Comparison of ENCODE assay signal across 9 mouse cellular contexts in genomic region chr7:24611709-24612108, GRCm38 (mm10). TPM values are rescaled to one million over a fixed set of nuclear protein-coding genes. Genes with fewer than 3 reads are reported as not detected.
DNase-seq lines count a peak whose midpoint lies in the region; ATAC-seq and TF ChIP-seq lines count a peak whose summit lies in the region.
"Had no signal": no experiment of that assay in that cellular context is flagged by ENCODE, and none has a peak within 500 bp of the region (broad histone marks: within the 10 kb centered on the region; RNA-seq: fewer than 3 reads in every experiment).

No protein-coding gene starts in this region.

- DNase-seq in liver, adult 2 months (ENCODE audit: extremely low read depth, low read depth, low spot score): no peak
- DNase-seq in liver: no peak
- DNase-seq in urinary bladder, adult 18-20 months (ENCODE audit: low spot score in 2 of 2): no peak
- no peak for DNase-seq in thymus, postnatal 14 days

- TF ChIP-seq POLR2A in liver, adult 2 months (IDR thresholded peaks at IDR 0.05; ENCODE audit: extremely low read depth, insufficient read depth, low read length): no peak

- peaks cover 6% of the 10 kb centered on the region for H3K36me3 ChIP-seq in liver, adult 2 months (ENCODE audit: control insufficient read depth, insufficient read depth, low read length)
- H3K36me3 ChIP-seq in embryonic facial prominence, embryonic 13.5 days: peaks cover 17% of the 10 kb centered on the region; the same call in 1 of the 2 replicates
- H3K36me3 ChIP-seq in hindbrain, embryonic 16.5 days (ENCODE audit: control insufficient read depth, insufficient read depth, low read length): no peaks in the 10 kb centered on the region; the same call in 1 of the 2 replicates
- no peaks in the 10 kb centered on the region for H3K36me3 ChIP-seq in midbrain, embryonic 16.5 days (ENCODE audit: control insufficient read depth, insufficient read depth, low read length)

- H3K9ac ChIP-seq in liver, adult 2 months (ENCODE audit: low read depth, low read length): peak overlapping the region; percentile 83
- H3K9ac ChIP-seq in embryonic facial prominence, embryonic 13.5 days: peak overlapping the region; percentile 46
- no peak overlapping the region for H3K9ac ChIP-seq in hindbrain, embryonic 16.5 days (ENCODE audit: low read depth, low read length)
- no peak overlapping the region for H3K9ac ChIP-seq in midbrain, embryonic 16.5 days (ENCODE audit: low read depth, low read length)

- H3K4me1 ChIP-seq in liver, adult 2 months (ENCODE audit: control insufficient read depth, insufficient read depth, low read length): peaks cover 6% of the 10 kb centered on the region
- H3K4me1 ChIP-seq in embryonic facial prominence, embryonic 13.5 days: peaks cover 24% of the 10 kb centered on the region
- peaks cover 15% of the 10 kb centered on the region for H3K4me1 ChIP-seq in hindbrain, embryonic 16.5 days (ENCODE audit: control insufficient read depth, insufficient read depth, low read depth, low read length)
- peaks cover 14% of the 10 kb centered on the region for H3K4me1 ChIP-seq in midbrain, embryonic 16.5 days (ENCODE audit: control insufficient read depth, insufficient read depth, low read length)

- no peak overlapping the region for H3K27ac ChIP-seq in liver, adult 2 months (replicated peaks; ENCODE audit: insufficient read depth, low read depth, low read length)
- no peak overlapping the region for H3K27ac ChIP-seq in embryonic facial prominence, embryonic 13.5 days
- H3K27ac ChIP-seq in hindbrain, embryonic 16.5 days (ENCODE audit: low read depth, low read length): no peak overlapping the region
- no peak overlapping the region for H3K27ac ChIP-seq in midbrain, embryonic 16.5 days (ENCODE audit: low read length)

- ATAC-seq in embryonic facial prominence, embryonic 13.5 days (ENCODE audit: insufficient number of reproducible peaks, insufficient read depth, low FRiP score, low TSS enrichment, low read depth): no peak
- ATAC-seq in hindbrain, embryonic 16.5 days: no peak
- ATAC-seq in midbrain, embryonic 16.5 days: no peak
- no peak for ATAC-seq in megakaryocyte-erythroid progenitor cell, adult 5-6 weeks (replicated peaks; ENCODE audit: low FRiP score, low TSS enrichment, poor library complexity, severe bottlenecking)

- H3K27me3 ChIP-seq in liver, adult 2 months (ENCODE audit: control insufficient read depth, insufficient read depth, low read length): no peaks in the 10 kb centered on the region
- peaks cover 63% of the 10 kb centered on the region for H3K27me3 ChIP-seq in embryonic facial prominence, embryonic 13.5 days
- H3K27me3 ChIP-seq in hindbrain, embryonic 16.5 days (replicated peaks; ENCODE audit: control insufficient read depth, insufficient read depth, low read length): peaks cover 42% of the 10 kb centered on the region
- peaks cover 43% of the 10 kb centered on the region for H3K27me3 ChIP-seq in midbrain, embryonic 16.5 days (ENCODE audit: control insufficient read depth, insufficient read depth, low read depth, low read length)

- peak overlapping the region; percentile 67 for H3K4me2 ChIP-seq in embryonic facial prominence, embryonic 13.5 days
- peak overlapping the region; percentile 62 for H3K4me2 ChIP-seq in hindbrain, embryonic 16.5 days (ENCODE audit: low read length)
- 0 out of 2 replicates have a peak overlapping the region, but pooled peaks have one; percentile 56 for H3K4me2 ChIP-seq in midbrain, embryonic 16.5 days (ENCODE audit: low read length)

- H3K4me3 ChIP-seq in liver, adult 2 months (ENCODE audit: insufficient read depth, low read depth, low read length): peak overlapping the region; percentile 90
- H3K4me3 ChIP-seq in embryonic facial prominence, embryonic 13.5 days: peak overlapping the region; percentile 46
- H3K4me3 ChIP-seq in hindbrain, embryonic 16.5 days (ENCODE audit: low read length): peak overlapping the region; percentile 36; the same call in 1 of the 2 replicates
- H3K4me3 ChIP-seq in midbrain, embryonic 16.5 days (ENCODE audit: low read depth, low read length): no peak overlapping the region

- H3K9me3 ChIP-seq in embryonic facial prominence, embryonic 13.5 days: no peaks in the 10 kb centered on the region
- H3K9me3 ChIP-seq in hindbrain, embryonic 16.5 days (ENCODE audit: control insufficient read depth, low read length): 0 out of 2 replicates have a peak, but pooled peaks cover 2% of the 10 kb centered on the region
- H3K9me3 ChIP-seq in midbrain, embryonic 16.5 days (replicated peaks; ENCODE audit: control insufficient read depth, low read length, poor library complexity, severe bottlenecking): no peaks in the 10 kb centered on the region

- H3K79me2 ChIP-seq in liver, adult 2 months (ENCODE audit: control insufficient read depth, insufficient read depth, low read length): peaks cover 10% of the 10 kb centered on the region; the same call in 1 of the 2 replicates

- no peak for TF ChIP-seq CTCF in liver, adult 2 months (IDR thresholded peaks at IDR 0.05; ENCODE audit: low read depth, low read length)

- 18% methylated on average over 7 of the region's 7 CpGs for WGBS in liver, adult 2 months
- WGBS in embryonic facial prominence, embryonic 13.5 days: 15% methylated on average over 7 of the region's 7 CpGs
- WGBS in hindbrain, embryonic 16.5 days: 18% methylated on average over 7 of the region's 7 CpGs
- 16% methylated on average over 7 of the region's 7 CpGs for WGBS in midbrain, embryonic 16.5 days

RNA-seq across cellular contexts. Expression of gene Phldb3, which starts 1.1 kb away (rescaled TPM):
- total RNA-seq in liver, adult 2 months (2014; rRNA removed): 1.4 and 1.5 TPM in 2 replicates
- polyA plus RNA-seq in liver, adult 2 months (2012; rRNA removed): 3.4 and 3.5 TPM in 2 replicates
- 0.37 and 0.65 TPM in 2 replicates for polyA plus RNA-seq in embryonic facial prominence, embryonic 13.5 days (2015; fragmentation: Nextera tagmentation; extraction: Ambion mirVana)
- not detected in 2 replicates for polyA plus RNA-seq in hindbrain, embryonic 16.5 days (2015; fragmentation: Nextera tagmentation; extraction: Ambion mirVana)
- not detected in 2 replicates for polyA plus RNA-seq in midbrain, embryonic 16.5 days (2015; fragmentation: Nextera tagmentation; extraction: Ambion mirVana)
- total RNA-seq in megakaryocyte-erythroid progenitor cell, adult 5-6 weeks (2014; fragmentation: Nextera tagmentation): 2.6 and 2.8 TPM in 2 replicates
- 6.8 and 9.7 TPM in 2 replicates for total RNA-seq in megakaryocyte-erythroid progenitor cell, adult 5-6 weeks (2017)

RNA-seq across cellular contexts. Expression of gene Zfp575, which starts 24.3 kb away (rescaled TPM):
- total RNA-seq in liver, adult 2 months (2014; rRNA removed): not detected in 2 replicates
- 0.02 TPM in 1 of 2 replicates, not detected in the other for polyA plus RNA-seq in liver, adult 2 months (2012; rRNA removed)
- polyA plus RNA-seq in embryonic facial prominence, embryonic 13.5 days (2015; fragmentation: Nextera tagmentation; extraction: Ambion mirVana): 7.0 and 7.3 TPM in 2 replicates
- polyA plus RNA-seq in hindbrain, embryonic 16.5 days (2015; fragmentation: Nextera tagmentation; extraction: Ambion mirVana): 17.1 and 17.7 TPM in 2 replicates
- 18.2 and 20.9 TPM in 2 replicates for polyA plus RNA-seq in midbrain, embryonic 16.5 days (2015; fragmentation: Nextera tagmentation; extraction: Ambion mirVana)
- 0.37 TPM in 1 of 2 replicates, not detected in the other for total RNA-seq in megakaryocyte-erythroid progenitor cell, adult 5-6 weeks (2014; fragmentation: Nextera tagmentation)
- not detected in 2 replicates for total RNA-seq in megakaryocyte-erythroid progenitor cell, adult 5-6 weeks (2017)

RNA-seq across cellular contexts. Expression of gene Ethe1, which starts 24.4 kb away (rescaled TPM):
- total RNA-seq in liver, adult 2 months (2014; rRNA removed): 71.1 and 91.4 TPM in 2 replicates
- 227 and 244 TPM in 2 replicates for polyA plus RNA-seq in liver, adult 2 months (2012; rRNA removed)
- 24.0 and 26.0 TPM in 2 replicates for polyA plus RNA-seq in embryonic facial prominence, embryonic 13.5 days (2015; fragmentation: Nextera tagmentation; extraction: Ambion mirVana)
- polyA plus RNA-seq in hindbrain, embryonic 16.5 days (2015; fragmentation: Nextera tagmentation; extraction: Ambion mirVana): 29.1 and 30.9 TPM in 2 replicates
- polyA plus RNA-seq in midbrain, embryonic 16.5 days (2015; fragmentation: Nextera tagmentation; extraction: Ambion mirVana): 26.5 and 30.7 TPM in 2 replicates
- total RNA-seq in megakaryocyte-erythroid progenitor cell, adult 5-6 weeks (2014; fragmentation: Nextera tagmentation): 12.4 and 19.8 TPM in 2 replicates
- total RNA-seq in megakaryocyte-erythroid progenitor cell, adult 5-6 weeks (2017): 8.3 and 11.4 TPM in 2 replicates

RNA-seq across cellular contexts. Expression of gene Lypd3, which starts 24.6 kb away (rescaled TPM):
- not detected in 2 replicates for total RNA-seq in liver, adult 2 months (2014; rRNA removed)
- not detected in 2 replicates for polyA plus RNA-seq in liver, adult 2 months (2012; rRNA removed)
- 13.7 and 16.0 TPM in 2 replicates for polyA plus RNA-seq in embryonic facial prominence, embryonic 13.5 days (2015; fragmentation: Nextera tagmentation; extraction: Ambion mirVana)
- 0.76 and 0.78 TPM in 2 replicates for polyA plus RNA-seq in hindbrain, embryonic 16.5 days (2015; fragmentation: Nextera tagmentation; extraction: Ambion mirVana)
- polyA plus RNA-seq in midbrain, embryonic 16.5 days (2015; fragmentation: Nextera tagmentation; extraction: Ambion mirVana): 0.36 and 0.45 TPM in 2 replicates
- not detected in 2 replicates for total RNA-seq in megakaryocyte-erythroid progenitor cell, adult 5-6 weeks (2014; fragmentation: Nextera tagmentation)
- not detected in 2 replicates for total RNA-seq in megakaryocyte-erythroid progenitor cell, adult 5-6 weeks (2017)
- total RNA-seq: megakaryocyte progenitor cell, adult 5-6 weeks had no signal

Comparison
In these comparisons a context has a peak if more than half of its experiments do, and no peak if none do; other contexts are left out.
1. H3K9ac ChIP-seq: peak in liver, adult 2 months (single experiment) and embryonic facial prominence, embryonic 13.5 days (single experiment); none in hindbrain, embryonic 16.5 days (single experiment) and midbrain, embryonic 16.5 days (single experiment).
2. Peak in every context shown above with its lines, with median percentiles within 50 percentile points of each other: H3K4me2 ChIP-seq.